Comparison of ENCODE assay signal across 16 mouse cellular contexts in the genomic region with DNA sequence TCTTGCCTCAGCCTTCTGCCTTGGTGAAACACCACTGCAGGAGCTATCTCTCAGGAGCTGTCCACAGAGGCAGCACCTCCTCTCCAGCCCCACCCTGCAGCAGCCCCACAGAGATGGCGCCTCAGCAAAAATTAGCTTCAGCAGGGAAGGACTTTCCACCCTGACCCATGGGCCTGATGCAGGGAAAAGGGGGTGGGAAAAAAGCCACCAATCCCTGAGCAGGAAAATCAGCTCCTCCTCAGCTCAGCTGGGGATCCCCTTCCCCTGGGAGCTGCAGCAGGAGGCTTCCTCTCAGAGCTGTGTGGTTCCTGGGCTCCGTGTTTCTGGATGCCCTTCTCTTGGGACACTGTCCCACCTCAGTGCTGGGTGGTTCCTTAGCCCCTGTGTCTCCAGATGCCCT. TPM values are rescaled to one million over a fixed set of nuclear protein-coding genes. Genes with fewer than 3 reads are reported as not detected.
A peak's percentile ranks its signal among the peaks of the same experiment; 100 is the strongest.
DNase-seq lines count a peak whose midpoint lies in the region; ATAC-seq and TF ChIP-seq lines count a peak whose summit lies in the region.
"Had no signal": no experiment of that assay in that cellular context is flagged by ENCODE, and none has a peak within 500 bp of the region (broad histone marks: within the 10 kb centered on the region; RNA-seq: fewer than 3 reads in every experiment).

No protein-coding gene starts in this region.

- DNase-seq in heart, adult 11 months = peak; percentile 93
- DNase-seq in heart, embryonic 10.5 days (ENCODE audit: low spot score) = no peak
- no peak for DNase-seq in G1E (ENCODE audit: low spot score)
- peak; percentile 92 for DNase-seq in kidney, adult 9 months
- no peak for DNase-seq in spleen, postnatal 10 days (ENCODE audit: low spot score in 2 of 2)
- no peak for DNase-seq in urinary bladder, postnatal 14 days (ENCODE audit: low spot score)
- no peak for DNase-seq in ovary, adult 18-20 months (ENCODE audit: low spot score)
- DNase-seq: cerebellum, adult 2 months; gastrocnemius, postnatal 10 days; lung, postnatal 10 days; retina, postnatal 1 day had no signal

- H3K4me3 ChIP-seq in heart, embryonic 10.5 days = no peak overlapping the region
- H3K4me3 ChIP-seq in G1E (ENCODE audit: low read depth, low read length) = no peak overlapping the region; the same call in 1 of the 2 replicates
- no peak overlapping the region for H3K4me3 ChIP-seq in liver, embryonic 12.5 days
- H3K4me3 ChIP-seq: hindbrain, embryonic 10.5 days; limb, embryonic 12.5 days had no signal

- 0 out of 2 replicates have a peak, but pooled peaks have one; percentile 16 for ATAC-seq in G1E (ENCODE audit: extremely low read depth, insufficient number of reproducible peaks, low FRiP score, poor library complexity, severe bottlenecking)
- peak; percentile 6; the same call in 1 of the 2 replicates for ATAC-seq in liver, embryonic 12.5 days
- ATAC-seq: activated CD4-positive, CD25-positive, alpha-beta regulatory T cell, adult 4 months; forebrain, embryonic 16.5 days had no signal

- H3K36me3 ChIP-seq in heart, embryonic 10.5 days = no peaks in the 10 kb centered on the region
- peaks cover 3% of the 10 kb centered on the region for H3K36me3 ChIP-seq in G1E (replicated peaks)
- 0 out of 2 replicates have a peak, but pooled peaks cover 1% of the 10 kb centered on the region for H3K36me3 ChIP-seq in liver, embryonic 12.5 days
- H3K36me3 ChIP-seq: limb, embryonic 12.5 days had no signal

- H3K9ac ChIP-seq in liver, embryonic 12.5 days = no peak overlapping the region
- H3K9ac ChIP-seq: limb, embryonic 12.5 days had no signal

- peaks cover 15% of the 10 kb centered on the region for H3K4me1 ChIP-seq in heart, embryonic 10.5 days
- peaks cover 54% of the 10 kb centered on the region for H3K4me1 ChIP-seq in G1E (ENCODE audit: insufficient read depth, low read depth, low read length)
- H3K4me1 ChIP-seq in liver, embryonic 12.5 days = peaks cover 44% of the 10 kb centered on the region

- H3K9me3 ChIP-seq in heart, embryonic 10.5 days = no peaks in the 10 kb centered on the region
- H3K9me3 ChIP-seq in G1E (replicated peaks) = no peaks in the 10 kb centered on the region
- no peaks in the 10 kb centered on the region for H3K9me3 ChIP-seq in liver, embryonic 12.5 days (replicated peaks)
- H3K9me3 ChIP-seq: hindbrain, embryonic 10.5 days; limb, embryonic 12.5 days had no signal

- 2% methylated on average over 2 of the region's 2 CpGs for WGBS in heart, embryonic 10.5 days
- 25% methylated on average over 2 of the region's 2 CpGs for WGBS in liver, embryonic 12.5 days (ENCODE audit: insufficient replicate concordance)

- TF ChIP-seq CTCF in G1E (IDR thresholded peaks at IDR 0.05; ENCODE audit: low read depth, low read length) = no peak

- no peak overlapping the region for H3K27ac ChIP-seq in heart, embryonic 10.5 days
- H3K27ac ChIP-seq in liver, embryonic 12.5 days = no peak overlapping the region
- H3K27ac ChIP-seq: hindbrain, embryonic 10.5 days; limb, embryonic 12.5 days had no signal

- H3K27me3 ChIP-seq in heart, embryonic 10.5 days (ENCODE audit: insufficient read depth, poor library complexity, severe bottlenecking) = no peaks in the 10 kb centered on the region
- peaks cover 16% of the 10 kb centered on the region for H3K27me3 ChIP-seq in G1E (ENCODE audit: insufficient read depth, low read length)
- H3K27me3 ChIP-seq in liver, embryonic 12.5 days (replicated peaks) = no peaks in the 10 kb centered on the region
- H3K27me3 ChIP-seq: limb, embryonic 12.5 days had no signal

- no peak overlapping the region for H3K4me2 ChIP-seq in liver, embryonic 12.5 days
- H3K4me2 ChIP-seq: limb, embryonic 12.5 days had no signal

RNA-seq across cellular contexts. Expression of a gene that starts 3.8 kb away (rescaled TPM):
- 3.4 and 3.7 TPM in 2 replicates for polyA plus RNA-seq in heart, embryonic 10.5 days (2016; fragmentation: Nextera tagmentation; extraction: Ambion mirVana)
- total RNA-seq in G1E (2014; fragmentation: Nextera tagmentation) (0.90 TPM in 1 of 2 replicates, not detected in the other), G1E (2017) (1.1 and 3.8 TPM in 2 replicates)
- 1.4 and 1.5 TPM in 2 replicates for polyA plus RNA-seq in G1E (2012)
- 1.8 and 2.4 TPM in 2 replicates for polyA plus RNA-seq in liver, embryonic 12.5 days (2016; fragmentation: Nextera tagmentation; extraction: Ambion mirVana)

Comparison
In these comparisons a context has a peak if more than half of its experiments do, and no peak if none do; other contexts are left out.
1. DNase-seq: peak in heart, adult 11 months (single experiment) and kidney, adult 9 months (single experiment); none in heart, embryonic 10.5 days (single experiment), G1E (single experiment), spleen, postnatal 10 days (0 of 2), urinary bladder, postnatal 14 days (single experiment) and ovary, adult 18-20 months (single experiment).